Mouse (Mus musculus) midbrain, embryonic 11.5 days (tissue): ENCODE measurements around the gene Olfr213. TPM values are rescaled to one million over a fixed set of nuclear protein-coding genes. Genes with fewer than 3 reads are reported as not detected.

Experiments
- ATAC-seq: fragments of 200-750 bp; cut with Nextera tagmentation; 2 replicates; pipeline ENCODE4 v1.8.0; 2017; ENCODE audit warnings: moderate TSS enrichment, moderate library complexity; ENCODE audit not compliant: low FRiP score
- DNase-seq: peaks from one replicate; pipeline ENCODE4 v3.0.0; 2015; ENCODE audit warnings: low spot score; ENCODE audit errors: missing footprints
- H3K27ac ChIP-seq: fragments of 300-500 bp; sonication (generic); 2 replicates; pipeline ENCODE4 v1.5.1; 2014; ENCODE audit warnings: low read depth, low read length
- H3K27me3 ChIP-seq: fragments of 300-500 bp; sonication (generic); 2 replicates; pipeline ENCODE4 v1.6.1; 2014; ENCODE audit warnings: mild to moderate bottlenecking, low read length, moderate library complexity, mixed read lengths; ENCODE audit not compliant: control insufficient read depth, insufficient read depth
- H3K36me3 ChIP-seq: fragments of 300-500 bp; sonication (generic); 2 replicates; pipeline ENCODE4 v1.6.1; 2014; ENCODE audit warnings: mild to moderate bottlenecking, low read length, moderate library complexity, mixed read lengths; ENCODE audit not compliant: control insufficient read depth, insufficient read depth
- H3K4me1 ChIP-seq: fragments of 300-500 bp; sonication (generic); 2 replicates; pipeline ENCODE4 v1.6.1; 2014; ENCODE audit warnings: low read length; ENCODE audit not compliant: control insufficient read depth, insufficient read depth
- H3K4me2 ChIP-seq: fragments of 300-500 bp; sonication (generic); 2 replicates; pipeline ENCODE4 v1.6.1; 2014; ENCODE audit warnings: mild to moderate bottlenecking, moderate library complexity
- H3K4me3 ChIP-seq: fragments of 300-500 bp; sonication (generic); 2 replicates; pipeline ENCODE4 v1.5.1; 2014; ENCODE audit warnings: low read depth, low read length
- H3K9ac ChIP-seq: fragments of 300-500 bp; sonication (generic); 2 replicates; pipeline ENCODE4 v1.6.1; 2014; ENCODE audit warnings: low read length
- H3K9me3 ChIP-seq: fragments of 300-500 bp; sonication (generic); 2 replicates; pipeline ENCODE4 v1.6.1; 2016; ENCODE audit warnings: low read length; ENCODE audit not compliant: control insufficient read depth
- WGBS: fragments of 180-500 bp; shearing (Covaris S2); extraction: QIAGEN DNeasy Blood & Tissue Kit; methylation state at CpG from one replicate; pipeline ENCODE4 v1.1.7; 2014; 5-methylcytosine and 5-hydroxymethylcytosine counted together
- polyA plus RNA-seq: library from polyadenylated mRNA; unstranded; fragments of >200 nt; fragmentation: Nextera tagmentation; extraction: Ambion mirVana; gene quantifications from 2 replicates; pipeline ENCODE4 v1.2.1, GENCODE M21; 2014

Olfr213 gene
- polyA plus RNA-seq, 1 experiment from 2014 or later, result not detected

DNA sequence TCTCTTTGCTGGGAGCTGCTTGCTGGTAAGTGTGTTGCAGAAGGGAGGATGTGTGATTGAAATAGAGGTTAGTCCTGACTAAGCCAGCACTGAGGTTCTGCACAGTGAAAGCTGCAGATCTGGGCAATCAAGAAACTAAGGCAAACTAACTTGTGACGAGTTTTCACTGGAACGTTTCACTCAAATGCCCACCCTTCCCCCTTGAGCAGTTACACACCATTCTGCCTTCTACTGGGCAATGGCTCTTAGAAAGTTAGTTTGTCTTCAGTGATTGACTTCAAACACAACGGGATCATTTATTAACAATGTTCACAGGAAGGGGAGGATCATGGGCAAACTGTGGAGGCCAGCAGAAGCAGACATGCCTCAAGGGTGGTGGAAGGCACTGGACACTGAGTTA, 16.7 kb downstream of the Olfr213 start:
- no peak overlapping the region for H3K4me3 ChIP-seq
- H3K4me2 ChIP-seq, result no peak overlapping the region
- ATAC-seq, result no peak
- H3K36me3 ChIP-seq, result no peaks in the 10 kb centered on the region
- no peak overlapping the region for H3K9ac ChIP-seq
- no peaks in the 10 kb centered on the region for H3K27me3 ChIP-seq
- DNase-seq, result no peak
- H3K4me1 ChIP-seq, result no peaks in the 10 kb centered on the region
- H3K9me3 ChIP-seq, result no peaks in the 10 kb centered on the region
- 72% methylated on average over 3 of the region's 3 CpGs for WGBS
- H3K27ac ChIP-seq, result no peak overlapping the region

DNA sequence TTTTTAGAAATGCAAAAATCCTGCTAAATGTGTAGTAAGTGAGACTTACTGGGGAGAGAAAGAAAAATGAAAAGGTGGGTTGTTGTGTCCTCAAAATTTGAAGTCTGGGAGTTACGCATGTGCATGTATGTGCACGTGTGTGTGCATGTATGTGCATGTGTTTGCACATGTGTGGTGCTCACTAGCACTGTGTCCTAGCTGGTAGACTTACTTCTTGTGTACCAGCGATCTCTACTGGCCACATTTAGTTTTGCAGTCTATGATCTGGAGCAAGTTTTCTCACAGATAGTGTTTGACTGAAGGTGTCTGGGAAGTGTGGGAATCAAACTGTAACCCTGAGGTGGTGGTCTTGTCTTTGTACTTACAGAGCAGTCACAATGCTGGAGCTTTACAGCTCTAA, 31.6 kb downstream of the Olfr213 start:
- H3K36me3 ChIP-seq, result no peaks in the 10 kb centered on the region
- H3K4me1 ChIP-seq, result no peaks in the 10 kb centered on the region
- no peak overlapping the region for H3K9ac ChIP-seq
- ATAC-seq (no peak), DNase-seq (peak; percentile 91)
- no peaks in the 10 kb centered on the region for H3K27me3 ChIP-seq
- H3K9me3 ChIP-seq, result no peaks in the 10 kb centered on the region
- H3K4me2 ChIP-seq, result no peak overlapping the region
- no peak overlapping the region for H3K4me3 ChIP-seq
- 29% methylated on average over 3 of the region's 3 CpGs for WGBS
- H3K27ac ChIP-seq, result no peak overlapping the region

- no peak for ATAC-seq
- H3K4me3 ChIP-seq, result no peak within 1 kb of the TSS
- no peak for DNase-seq
- H3K27ac ChIP-seq, result no peak within 1 kb of the TSS
- H3K9ac ChIP-seq, result no peak within 1 kb of the TSS
- 64% methylated on average over 4 of the region's 4 CpGs for WGBS
- H3K36me3 ChIP-seq, result no peaks in the 10 kb centered on the region
- H3K27me3 ChIP-seq, result no peaks in the 10 kb centered on the region
- H3K4me1 ChIP-seq, result no peaks in the 10 kb centered on the region
- H3K4me2 ChIP-seq, result no peak within 1 kb of the TSS
- H3K9me3 ChIP-seq, result no peaks in the 10 kb centered on the region
Measured at GRCm38 (mm10) chr6:116584095-116584494, 45.8 kb downstream of the Olfr213 start, which contains the start of gene Olfr215. Olfr215 (minus strand) TSS chr6:116584195.

Other genes with a start within 250 kb of the Olfr213 start
- gene March8, start 200.4 kb upstream of the Olfr213 start, polyA plus RNA-seq, result 35.3 and 37.4 TPM in 2 replicates
- 0.88 and 1.6 TPM in 2 replicates for gene Alox5, start 77.3 kb upstream of the Olfr213 start, polyA plus RNA-seq
- not detected in 2 replicates for gene Olfr211, start 49.4 kb upstream of the Olfr213 start, polyA plus RNA-seq
- 0.04 TPM in 1 of 2 replicates, not detected in the other for gene Olfr212, start 31.9 kb upstream of the Olfr213 start, polyA plus RNA-seq
- 0.45 and 0.68 TPM in 2 replicates for gene Gm5580, start 12.7 kb downstream of the Olfr213 start, polyA plus RNA-seq
- gene Olfr214, start 15.8 kb downstream of the Olfr213 start, polyA plus RNA-seq, result not detected in 2 replicates
- gene Olfr215, start 45.7 kb downstream of the Olfr213 start, polyA plus RNA-seq, result not detected in 2 replicates
- 369 and 397 TPM in 2 replicates for gene Zfp422, start 90.5 kb downstream of the Olfr213 start, polyA plus RNA-seq
- 6.5 and 6.8 TPM in 2 replicates for gene Depp1, start 112.2 kb downstream of the Olfr213 start, polyA plus RNA-seq
- gene Rassf4, start 135.5 kb downstream of the Olfr213 start, polyA plus RNA-seq, result 41.2 and 42.6 TPM in 2 replicates
- 0.08 and 0.10 TPM in 2 replicates for gene Tmem72, start 178.5 kb downstream of the Olfr213 start, polyA plus RNA-seq